Mouse (Mus musculus) monocyte, adult 2 months (primary cell): Measurements from ENCODE around the gene Syt2.

Experiments
- DNase-seq, 2 experiments: peaks; one replicate each; pipeline ENCODE4 v3.0.0; 2022; ENCODE audit warnings: low spot score in 2 of 2, low read depth in 1 of 2

The Syt2 gene

GRCm38 (mm10) chr1:134805471-134805870 is 159.0 kb downstream of the Syt2 start:
- DNase-seq, result no peak
